Mouse (Mus musculus) gonadal fat pad, adult 2 months (tissue): ENCODE data around the gene Pakap. TPM values are rescaled to one million over a fixed set of nuclear protein-coding genes. Genes with fewer than 3 reads are reported as not detected.

Experiments used
- DNase-seq: peaks from one replicate; pipeline ENCODE4 v3.0.0-alpha.2; 2012; ENCODE audit warnings: low read depth
- polyA plus RNA-seq: library from polyadenylated mRNA; depleted of rRNA; stranded (reverse); fragments of >200 nt; gene quantifications from 2 replicates; pipeline ENCODE4 v1.2.3, GENCODE M21; 2012

Pakap gene
- polyA plus RNA-seq, 1 experiment, result 3.7 TPM

- DNase-seq, result no peak
These were observed 105.3 kb downstream of the Pakap start for GRCm38 (mm10) chr4:57672996-57673906.

- no peak for DNase-seq
These were observed 106.4 kb downstream of the Pakap start for GRCm38 (mm10) chr4:57674351-57674750.

GRCm38 (mm10) chr4:57675387-57675786, 107.4 kb downstream of the Pakap start:
- DNase-seq, result no peak

GRCm38 (mm10) chr4:57677916-57678315, 109.9 kb downstream of the Pakap start:
- no peak for DNase-seq

- no peak for DNase-seq
These were observed 111.0 kb downstream of the Pakap start for GRCm38 (mm10) chr4:57678991-57679457.

- no peak for DNase-seq
These were observed 112.2 kb downstream of the Pakap start for GRCm38 (mm10) chr4:57680186-57680585.

- DNase-seq, result no peak
These were observed 113.5 kb downstream of the Pakap start for GRCm38 (mm10) chr4:57681511-57681910.

GRCm38 (mm10) chr4:57682341-57682740, 114.4 kb downstream of the Pakap start:
- no peak for DNase-seq

- DNase-seq, result no peak
These were observed 115.0 kb downstream of the Pakap start for GRCm38 (mm10) chr4:57682944-57683343.

GRCm38 (mm10) chr4:57684676-57685215, 116.8 kb downstream of the Pakap start:
- no peak for DNase-seq

GRCm38 (mm10) chr4:57686736-57687135, 118.8 kb downstream of the Pakap start:
- no peak for DNase-seq

- no peak for DNase-seq
These were observed 119.6 kb downstream of the Pakap start for GRCm38 (mm10) chr4:57687583-57687982.

- no peak for DNase-seq
These were observed 120.2 kb downstream of the Pakap start for GRCm38 (mm10) chr4:57688131-57688530.

GRCm38 (mm10) chr4:57690001-57690400, 122.0 kb downstream of the Pakap start:
- DNase-seq, result no peak

GRCm38 (mm10) chr4:57690805-57691204, 122.8 kb downstream of the Pakap start:
- DNase-seq, result no peak

- no peak for DNase-seq
These were observed 126.6 kb downstream of the Pakap start for GRCm38 (mm10) chr4:57694356-57695136.

GRCm38 (mm10) chr4:57696955-57697354, 129.0 kb downstream of the Pakap start:
- no peak for DNase-seq

- DNase-seq, result no peak
These were observed 130.1 kb downstream of the Pakap start for GRCm38 (mm10) chr4:57697918-57698611.

- no peak for DNase-seq
These were observed 133.6 kb downstream of the Pakap start for GRCm38 (mm10) chr4:57701576-57701975.

GRCm38 (mm10) chr4:57703574-57704470, 135.8 kb downstream of the Pakap start:
- DNase-seq, result no peak

- DNase-seq, result no peak
These were observed 136.6 kb downstream of the Pakap start for GRCm38 (mm10) chr4:57704575-57704974.
